9 mouse cellular contexts compared by ENCODE assay signal in the genomic region with DNA sequence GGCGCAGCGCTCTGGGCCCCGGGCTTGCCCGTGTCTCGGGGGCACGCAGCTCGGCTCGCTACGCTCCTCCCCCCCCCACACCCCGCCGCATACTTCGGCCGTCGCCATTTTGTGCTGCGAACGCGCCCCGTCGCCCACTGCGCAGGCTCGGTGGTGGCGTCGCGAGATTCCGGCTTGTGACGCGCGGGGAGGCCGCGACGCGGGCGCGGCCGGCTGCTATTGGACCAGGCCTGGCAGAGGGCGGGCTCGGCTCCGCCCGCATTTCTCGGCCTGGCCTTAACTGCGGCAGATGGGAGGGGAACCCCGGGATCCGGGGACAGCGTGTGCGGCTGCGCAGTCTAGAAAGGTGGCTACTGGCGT. TPM values are rescaled to one million over a fixed set of nuclear protein-coding genes. Genes with fewer than 3 reads are reported as not detected.
DNase-seq lines count a peak whose midpoint lies in the region; ATAC-seq and TF ChIP-seq lines count a peak whose summit lies in the region.
"Had no signal": no experiment of that assay in that cellular context is flagged by ENCODE, and none has a peak within 500 bp of the region (broad histone marks: within the 10 kb centered on the region; RNA-seq: fewer than 3 reads in every experiment).

No protein-coding gene starts in this region.

- under 1% methylated on average over 42 of the region's 47 CpGs for WGBS in heart, embryonic 14.5 days
- under 1% methylated on average over 41 of the region's 47 CpGs for WGBS in liver, embryonic 14.5 days (ENCODE audit: insufficient replicate concordance)
- under 1% methylated on average over 46 of the region's 47 CpGs for WGBS in neural tube, embryonic 11.5 days
- WGBS in stomach, postnatal 0 days, result under 1% methylated on average over 47 of the region's 47 CpGs

- peaks cover 41% of the 10 kb centered on the region for H3K36me3 ChIP-seq in heart, embryonic 14.5 days (ENCODE audit: control insufficient read depth, insufficient read depth, low read length)
- H3K36me3 ChIP-seq in liver, embryonic 14.5 days (replicated peaks; ENCODE audit: control insufficient read depth, insufficient read depth, low read depth), result peaks cover 38% of the 10 kb centered on the region
- peaks cover 6% of the 10 kb centered on the region for H3K36me3 ChIP-seq in neural tube, embryonic 11.5 days (ENCODE audit: control insufficient read depth, insufficient read depth, low read length)
- peaks cover 15% of the 10 kb centered on the region for H3K36me3 ChIP-seq in stomach, postnatal 0 days (ENCODE audit: control insufficient read depth, insufficient read depth, low read length)

- peak overlapping the region; percentile 96 for H3K4me3 ChIP-seq in brown adipose tissue, adult 24 weeks (ENCODE audit: insufficient read depth, low read depth, low read length)
- H3K4me3 ChIP-seq in heart, embryonic 14.5 days (ENCODE audit: control insufficient read depth in 1 of 2, insufficient read depth in 1 of 2, low read depth in 1 of 2, low read length in 2 of 2), result peak overlapping the region; percentile 63 to 98
- H3K4me3 ChIP-seq in liver, embryonic 14.5 days (ENCODE audit: insufficient read depth in 1 of 2, low read depth in 2 of 2, low read length in 2 of 2), result peak overlapping the region; percentile 89 to 100
- H3K4me3 ChIP-seq in neural tube, embryonic 11.5 days (ENCODE audit: low read depth, low read length), result peak overlapping the region; percentile 84
- H3K4me3 ChIP-seq in stomach, postnatal 0 days (ENCODE audit: low read depth, low read length), result peak overlapping the region; percentile 67

- H3K9ac ChIP-seq in heart, embryonic 14.5 days (ENCODE audit: low read length), result peak overlapping the region; percentile 100
- H3K9ac ChIP-seq in liver, embryonic 14.5 days (replicated peaks), result peak overlapping the region; percentile 100
- H3K9ac ChIP-seq in neural tube, embryonic 11.5 days (ENCODE audit: low read length), result peak overlapping the region; percentile 87
- peak overlapping the region; percentile 96 for H3K9ac ChIP-seq in stomach, postnatal 0 days (ENCODE audit: low read length)

- TF ChIP-seq CTCF in liver, embryonic 14.5 days (IDR thresholded peaks at IDR 0.05; ENCODE audit: low read depth), result no peak
- no peak for TF ChIP-seq CTCF in stomach, postnatal 0 days (IDR thresholded peaks at IDR 0.05; ENCODE audit: low read depth)

- no peaks in the 10 kb centered on the region for H3K27me3 ChIP-seq in heart, embryonic 14.5 days (ENCODE audit: control insufficient read depth, insufficient read depth, low read length)
- H3K27me3 ChIP-seq in liver, embryonic 14.5 days (ENCODE audit: control insufficient read depth, insufficient read depth, low read length), result no peaks in the 10 kb centered on the region
- no peaks in the 10 kb centered on the region for H3K27me3 ChIP-seq in neural tube, embryonic 11.5 days (ENCODE audit: control insufficient read depth, insufficient read depth, low read length)
- H3K27me3 ChIP-seq in stomach, postnatal 0 days (ENCODE audit: control insufficient read depth, insufficient read depth, low read length), result no peaks in the 10 kb centered on the region

- 0 out of 2 replicates have a peak, but pooled peaks have one; percentile 6 for TF ChIP-seq EP300 in liver, embryonic 14.5 days (IDR thresholded peaks at IDR 0.05; ENCODE audit: low read depth)
- TF ChIP-seq EP300 in stomach, postnatal 0 days (optimal IDR thresholded peaks at IDR 0.05), result peak; percentile 59

- no peaks in the 10 kb centered on the region for H3K4me1 ChIP-seq in brown adipose tissue, adult 24 weeks (ENCODE audit: control insufficient read depth, insufficient read depth, insufficient read length, low read length)
- H3K4me1 ChIP-seq in heart, embryonic 14.5 days (ENCODE audit: control insufficient read depth in 2 of 2, insufficient read depth in 2 of 2, low read length in 2 of 2), result peaks cover 0 to 4% of the 10 kb centered on the region in 2 experiments; a peak in 3 of 4 replicates
- peaks cover 29 to 46% of the 10 kb centered on the region in 2 experiments for H3K4me1 ChIP-seq in liver, embryonic 14.5 days (replicated peaks; ENCODE audit: control insufficient read depth in 2 of 2, insufficient read depth in 2 of 2, low read length in 1 of 2)
- H3K4me1 ChIP-seq in neural tube, embryonic 11.5 days (ENCODE audit: control insufficient read depth, insufficient read depth, low read length), result no peaks in the 10 kb centered on the region
- no peaks in the 10 kb centered on the region for H3K4me1 ChIP-seq in stomach, postnatal 0 days (replicated peaks; ENCODE audit: control insufficient read depth, insufficient read depth)

- H3K9me3 ChIP-seq in heart, embryonic 14.5 days (ENCODE audit: control insufficient read depth, low read length), result no peaks in the 10 kb centered on the region
- no peaks in the 10 kb centered on the region for H3K9me3 ChIP-seq in liver, embryonic 14.5 days (ENCODE audit: control insufficient read depth, low read length)
- H3K9me3 ChIP-seq in neural tube, embryonic 11.5 days (ENCODE audit: control insufficient read depth, low read length), result no peaks in the 10 kb centered on the region
- no peaks in the 10 kb centered on the region for H3K9me3 ChIP-seq in stomach, postnatal 0 days (ENCODE audit: control insufficient read depth, low read length)

- peak; percentile 99 for DNase-seq in CD4-positive, CD25-positive, alpha-beta regulatory T cell, adult 2 months (ENCODE audit: low read depth, low spot score)
- DNase-seq in fat pad, adult 2 months (ENCODE audit: extremely low read depth, low read depth, low spot score), result peak; percentile 31
- peak; percentile 97 for DNase-seq in kidney, postnatal 14 days
- DNase-seq in liver, embryonic 14.5 days (ENCODE audit: low read depth in 3 of 3, low spot score in 3 of 3), result peak; percentile 91 to 93 (median 91)
- DNase-seq in neural tube, embryonic 11.5 days (ENCODE audit: low spot score), result peak; percentile 99
- peak; percentile 97 for DNase-seq in stomach, postnatal 0 days (ENCODE audit: low spot score)

- H3K27ac ChIP-seq in brown adipose tissue, adult 24 weeks (replicated peaks; ENCODE audit: low read depth, low read length), result peak overlapping the region; percentile 94
- H3K27ac ChIP-seq in heart, embryonic 14.5 days (replicated peaks in 1 of 2; ENCODE audit: control insufficient read depth in 1 of 2, insufficient read depth in 1 of 2, low read depth in 2 of 2, low read length in 2 of 2), result peak overlapping the region; percentile 79 to 99
- H3K27ac ChIP-seq in liver, embryonic 14.5 days, result peak overlapping the region; percentile 93
- H3K27ac ChIP-seq in neural tube, embryonic 11.5 days (ENCODE audit: low read depth, low read length), result peak overlapping the region; percentile 80
- H3K27ac ChIP-seq in stomach, postnatal 0 days (replicated peaks), result peak overlapping the region; percentile 96

- peak; percentile 95 for ATAC-seq in heart, embryonic 14.5 days (ENCODE audit: insufficient number of reproducible peaks, insufficient read depth, low FRiP score, low read depth)
- ATAC-seq in liver, embryonic 14.5 days (ENCODE audit: insufficient read depth), result peak; percentile 91
- ATAC-seq in neural tube, embryonic 11.5 days (ENCODE audit: insufficient read depth, low FRiP score, low TSS enrichment), result peak; percentile 97
- ATAC-seq in stomach, postnatal 0 days (ENCODE audit: low FRiP score, low TSS enrichment), result peak; percentile 97

- H3K4me2 ChIP-seq in heart, embryonic 14.5 days (ENCODE audit: low read length), result peak overlapping the region; percentile 85
- peak overlapping the region; percentile 71 for H3K4me2 ChIP-seq in liver, embryonic 14.5 days (ENCODE audit: low read depth)
- peak overlapping the region; percentile 62 for H3K4me2 ChIP-seq in neural tube, embryonic 11.5 days (ENCODE audit: low read depth)
- peak overlapping the region; percentile 67 for H3K4me2 ChIP-seq in stomach, postnatal 0 days (replicated peaks; ENCODE audit: low read depth)

RNA-seq across cellular contexts. Expression of a gene that starts 0.7 kb away (rescaled TPM):
- 150 and 196 TPM in 2 replicates for polyA plus RNA-seq in brown adipose tissue, adult 24 weeks (2012; ENCODE audit: insufficient read depth, insufficient read length, missing spikeins)
- 208 and 242 TPM in 2 replicates for polyA plus RNA-seq in heart, embryonic 14.5 days (2014; fragmentation: Nextera tagmentation; extraction: Ambion mirVana)
- polyA plus RNA-seq in liver, embryonic 14.5 days (2012; rRNA removed), result 176 and 281 TPM in 2 replicates
- 162 and 189 TPM in 2 replicates for polyA plus RNA-seq in liver, embryonic 14.5 days (2014; fragmentation: Nextera tagmentation; extraction: Ambion mirVana)
- polyA plus RNA-seq in neural tube, embryonic 11.5 days (2014; fragmentation: Nextera tagmentation; extraction: Ambion mirVana), result 356 and 413 TPM in 2 replicates
- 283 and 303 TPM in 2 replicates for polyA plus RNA-seq in stomach, postnatal 0 days (2015; fragmentation: Nextera tagmentation; extraction: Ambion mirVana)

RNA-seq across cellular contexts. Expression of a gene that starts 22.5 kb away (rescaled TPM):
- polyA plus RNA-seq in brown adipose tissue, adult 24 weeks (2012; ENCODE audit: insufficient read depth, insufficient read length, missing spikeins), result 0.63 TPM in 1 of 2 replicates, not detected in the other
- 0.58 and 0.74 TPM in 2 replicates for polyA plus RNA-seq in heart, embryonic 14.5 days (2014; fragmentation: Nextera tagmentation; extraction: Ambion mirVana)
- polyA plus RNA-seq in liver, embryonic 14.5 days (2012; rRNA removed), result 1.7 and 2.0 TPM in 2 replicates
- polyA plus RNA-seq in liver, embryonic 14.5 days (2014; fragmentation: Nextera tagmentation; extraction: Ambion mirVana), result 3.8 and 4.0 TPM in 2 replicates
- 0.43 and 0.44 TPM in 2 replicates for polyA plus RNA-seq in neural tube, embryonic 11.5 days (2014; fragmentation: Nextera tagmentation; extraction: Ambion mirVana)
- polyA plus RNA-seq in stomach, postnatal 0 days (2015; fragmentation: Nextera tagmentation; extraction: Ambion mirVana), result 0.58 and 1.1 TPM in 2 replicates
- polyA plus RNA-seq: large intestine, adult 2 months had no signal

Comparison
In these comparisons a context has a peak if more than half of its experiments do, and no peak if none do; other contexts are left out.
1. Peak in every context shown above with its lines: DNase-seq, ATAC-seq, H3K4me3 ChIP-seq and H3K27ac ChIP-seq.
2. DNase-seq: peak in every context shown above with its lines; median percentile 99 in CD4-positive, CD25-positive, alpha-beta regulatory T cell, adult 2 months; 99 in neural tube, embryonic 11.5 days; 97 in kidney, postnatal 14 days; 97 in stomach, postnatal 0 days; 91 in liver, embryonic 14.5 days; 31 in fat pad, adult 2 months.